Mouse (Mus musculus): ENCODE measurements around the gene Olfr1140. TPM values are rescaled to one million over a fixed set of nuclear protein-coding genes. Genes with fewer than 3 reads are reported as not detected.

Olfr1140 gene
- not detected in 2 replicates for polyA plus RNA-seq (2012; rRNA removed)

- TF ChIP-seq POLR2A (IDR thresholded peaks at IDR 0.05; ENCODE audit: extremely low read depth, insufficient read depth, low read length) = no peak
- no peak for TF ChIP-seq CTCF (IDR thresholded peaks at IDR 0.05; ENCODE audit: extremely low read depth, insufficient read depth, low read length)
These were observed at the start of gene Olfr1140 for GRCm38 (mm10) chr2:87743452-87743851. Gene Olfr1140 (plus strand): TSS chr2:87743752.

GRCm38 (mm10) chr2:87693847-87694246 lies 49.7 kb upstream of the Olfr1140 start, which contains the start of gene Olfr1136:
Gene Olfr1136 (minus strand): TSS chr2:87693947.
- TF ChIP-seq CTCF (IDR thresholded peaks at IDR 0.05; ENCODE audit: extremely low read depth, insufficient read depth, low read length) = no peak
- no peak for TF ChIP-seq POLR2A (IDR thresholded peaks at IDR 0.05; ENCODE audit: extremely low read depth, insufficient read depth, low read length)
- Histone ChIP-seq H3K4me1 (ENCODE audit: control insufficient read depth, insufficient read depth, low read length) (no peaks in the 10 kb centered on the region), H3K4me3 (ENCODE audit: insufficient read depth, low read length) (no peak within 1 kb of the TSS), H3K27ac (ENCODE audit: insufficient read depth, low read length) (no peak within 1 kb of the TSS)

More at GRCm38 (mm10) chr2:87743452-87743851, at the start of gene Olfr1140:
- no peaks in the 10 kb centered on the region for H3K4me1 ChIP-seq (ENCODE audit: control insufficient read depth, insufficient read depth, low read length)
- no peak within 1 kb of the TSS for H3K27ac ChIP-seq (ENCODE audit: insufficient read depth, low read length)
- no peak within 1 kb of the TSS for H3K4me3 ChIP-seq (ENCODE audit: insufficient read depth, low read length)

- Histone ChIP-seq H3K4me1 (ENCODE audit: control insufficient read depth, insufficient read depth, low read length) (no peaks in the 10 kb centered on the region), H3K27ac (ENCODE audit: insufficient read depth, low read length) (no peak within 1 kb of the TSS), H3K4me3 (ENCODE audit: insufficient read depth, low read length) (no peak within 1 kb of the TSS)
- TF ChIP-seq POLR2A (IDR thresholded peaks at IDR 0.05; ENCODE audit: extremely low read depth, insufficient read depth, low read length) (no peak), CTCF (IDR thresholded peaks at IDR 0.05; ENCODE audit: extremely low read depth, insufficient read depth, low read length) (no peak)
These were observed 30.5 kb upstream of the Olfr1140 start, which contains the start of gene Olfr1137 for GRCm38 (mm10) chr2:87713079-87713478. Gene Olfr1137 (minus strand): TSS chr2:87713179.

- Histone ChIP-seq H3K4me3 (ENCODE audit: insufficient read depth, low read length) (no peak within 1 kb of the TSS), H3K27ac (ENCODE audit: insufficient read depth, low read length) (no peak within 1 kb of the TSS), H3K4me1 (ENCODE audit: control insufficient read depth, insufficient read depth, low read length) (no peaks in the 10 kb centered on the region)
- TF ChIP-seq CTCF (IDR thresholded peaks at IDR 0.05; ENCODE audit: extremely low read depth, insufficient read depth, low read length) (no peak), POLR2A (IDR thresholded peaks at IDR 0.05; ENCODE audit: extremely low read depth, insufficient read depth, low read length) (no peak)
These were observed 3.7 kb upstream of the Olfr1140 start, which contains the start of gene Olfr1138 for GRCm38 (mm10) chr2:87739878-87740277. Gene Olfr1138 (minus strand): TSS chr2:87739978.

- H3K27ac ChIP-seq (ENCODE audit: insufficient read depth, low read length) = no peak within 1 kb of the TSS
- no peak within 1 kb of the TSS for H3K4me3 ChIP-seq (ENCODE audit: insufficient read depth, low read length)
- no peak for TF ChIP-seq POLR2A (IDR thresholded peaks at IDR 0.05; ENCODE audit: extremely low read depth, insufficient read depth, low read length)
- TF ChIP-seq CTCF (IDR thresholded peaks at IDR 0.05; ENCODE audit: extremely low read depth, insufficient read depth, low read length) = no peak
- H3K4me1 ChIP-seq (ENCODE audit: control insufficient read depth, insufficient read depth, low read length) = no peaks in the 10 kb centered on the region
These were observed 10.3 kb downstream of the Olfr1140 start, which contains the start of gene Olfr1141 for GRCm38 (mm10) chr2:87753891-87754290. Gene Olfr1141 (minus strand): TSS chr2:87753991.

GRCm38 (mm10) chr2:87776143-87776542 lies 32.6 kb downstream of the Olfr1140 start:
- Histone ChIP-seq H3K27ac (ENCODE audit: insufficient read depth, low read length) (no peak overlapping the region), H3K4me1 (ENCODE audit: control insufficient read depth, insufficient read depth, low read length) (no peaks in the 10 kb centered on the region), H3K4me3 (ENCODE audit: insufficient read depth, low read length) (no peak overlapping the region)
- no peak for TF ChIP-seq POLR2A (IDR thresholded peaks at IDR 0.05; ENCODE audit: extremely low read depth, insufficient read depth, low read length)
- no peak for TF ChIP-seq CTCF (IDR thresholded peaks at IDR 0.05; ENCODE audit: extremely low read depth, insufficient read depth, low read length)

GRCm38 (mm10) chr2:87779183-87779582 lies 35.6 kb downstream of the Olfr1140 start, which contains the start of gene Olfr152:
Gene Olfr152 (plus strand): TSS chr2:87779483.
- Histone ChIP-seq H3K27ac (ENCODE audit: insufficient read depth, low read length) (no peak within 1 kb of the TSS), H3K4me1 (ENCODE audit: control insufficient read depth, insufficient read depth, low read length) (no peaks in the 10 kb centered on the region), H3K4me3 (ENCODE audit: insufficient read depth, low read length) (no peak within 1 kb of the TSS)
- TF ChIP-seq CTCF (IDR thresholded peaks at IDR 0.05; ENCODE audit: extremely low read depth, insufficient read depth, low read length) (no peak), POLR2A (IDR thresholded peaks at IDR 0.05; ENCODE audit: extremely low read depth, insufficient read depth, low read length) (no peak)

Other genes starting within 250 kb of the Olfr1140 start
- not detected in 2 replicates for gene Pramel7, start 246.7 kb upstream of the Olfr1140 start, polyA plus RNA-seq (2012; rRNA removed)
- gene Pramel6, start 237.2 kb upstream of the Olfr1140 start, polyA plus RNA-seq (2012; rRNA removed) = not detected in 2 replicates
- not detected in 2 replicates for gene Olfr153, start 212.0 kb upstream of the Olfr1140 start, polyA plus RNA-seq (2012; rRNA removed)
- gene Olfr1128, start 198.2 kb upstream of the Olfr1140 start, polyA plus RNA-seq (2012; rRNA removed) = not detected in 2 replicates
- not detected in 2 replicates for gene Olfr1129, start 169.8 kb upstream of the Olfr1140 start, polyA plus RNA-seq (2012; rRNA removed)
- gene Olfr1130, start 137.5 kb upstream of the Olfr1140 start, polyA plus RNA-seq (2012; rRNA removed) = not detected in 2 replicates
- gene Olfr1131, start 116.6 kb upstream of the Olfr1140 start, polyA plus RNA-seq (2012; rRNA removed) = not detected in 2 replicates
- gene Olfr1132, start 106.2 kb upstream of the Olfr1140 start, polyA plus RNA-seq (2012; rRNA removed) = not detected in 2 replicates
- gene Olfr1133, start 96.4 kb upstream of the Olfr1140 start, polyA plus RNA-seq (2012; rRNA removed) = not detected in 2 replicates
- not detected in 2 replicates for gene Olfr1134, start 85.3 kb upstream of the Olfr1140 start, polyA plus RNA-seq (2012; rRNA removed)
- gene Olfr1135, start 70.1 kb upstream of the Olfr1140 start, polyA plus RNA-seq (2012; rRNA removed) = not detected in 2 replicates
- not detected in 2 replicates for gene Olfr1136, start 49.8 kb upstream of the Olfr1140 start, polyA plus RNA-seq (2012; rRNA removed)
- gene Olfr1137, start 30.6 kb upstream of the Olfr1140 start, polyA plus RNA-seq (2012; rRNA removed) = not detected in 2 replicates
- gene Olfr1138, start 3.8 kb upstream of the Olfr1140 start, polyA plus RNA-seq (2012; rRNA removed) = not detected in 2 replicates
- not detected in 2 replicates for gene Olfr1141, start 10.2 kb downstream of the Olfr1140 start, polyA plus RNA-seq (2012; rRNA removed)
- not detected in 2 replicates for gene Olfr152, start 35.7 kb downstream of the Olfr1140 start, polyA plus RNA-seq (2012; rRNA removed)
- not detected in 2 replicates for gene Olfr1143, start 56.8 kb downstream of the Olfr1140 start, polyA plus RNA-seq (2012; rRNA removed)
- not detected in 2 replicates for gene Olfr1145, start 66.1 kb downstream of the Olfr1140 start, polyA plus RNA-seq (2012; rRNA removed)
- gene Olfr1148, start 86.8 kb downstream of the Olfr1140 start, polyA plus RNA-seq (2012; rRNA removed) = not detected in 2 replicates
- gene Olfr1150-ps1, start 100.2 kb downstream of the Olfr1140 start, polyA plus RNA-seq (2012; rRNA removed) = not detected in 2 replicates
- gene Olfr1151, start 112.1 kb downstream of the Olfr1140 start, polyA plus RNA-seq (2012; rRNA removed) = not detected in 2 replicates
- not detected in 2 replicates for gene Olfr1152, start 122.7 kb downstream of the Olfr1140 start, polyA plus RNA-seq (2012; rRNA removed)
- not detected in 2 replicates for gene Olfr1153, start 151.2 kb downstream of the Olfr1140 start, polyA plus RNA-seq (2012; rRNA removed)
- not detected in 2 replicates for gene Olfr1154, start 161.4 kb downstream of the Olfr1140 start, polyA plus RNA-seq (2012; rRNA removed)
- not detected in 2 replicates for gene Olfr1155, start 201.4 kb downstream of the Olfr1140 start, polyA plus RNA-seq (2012; rRNA removed)
- gene Olfr1156, start 209.3 kb downstream of the Olfr1140 start, polyA plus RNA-seq (2012; rRNA removed) = not detected in 2 replicates
- gene Olfr1157, start 224.5 kb downstream of the Olfr1140 start, polyA plus RNA-seq (2012; rRNA removed) = not detected in 2 replicates
- not detected in 2 replicates for gene Olfr74, start 230.9 kb downstream of the Olfr1140 start, polyA plus RNA-seq (2012; rRNA removed)
- gene Olfr1158, start 246.4 kb downstream of the Olfr1140 start, polyA plus RNA-seq (2012; rRNA removed) = not detected in 2 replicates